Mouse (Mus musculus): Measurements from ENCODE around the gene Dnah8.

DNA sequence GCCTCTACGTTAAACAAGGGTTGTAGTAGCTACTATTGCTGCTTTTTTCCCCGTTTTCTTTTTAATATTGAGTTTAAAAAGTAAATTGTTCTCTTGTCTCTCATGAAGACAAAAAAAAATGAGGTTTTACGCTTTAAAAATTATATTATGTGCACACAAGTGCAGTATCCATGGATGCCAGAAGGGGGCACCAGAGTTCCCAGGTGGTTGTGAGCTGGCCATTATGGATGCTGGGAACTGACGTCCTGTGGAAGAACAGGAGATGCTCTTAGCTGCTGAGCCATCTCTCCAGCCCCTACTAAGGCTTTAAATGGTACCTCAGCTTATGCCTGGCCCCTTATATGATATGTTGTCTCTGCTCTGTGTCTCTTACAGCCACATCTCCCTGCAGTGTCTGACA, 103.6 kb downstream of the Dnah8 start:
- TF ChIP-seq CTCF (IDR thresholded peaks at IDR 0.05; ENCODE audit: borderline replicate concordance, extremely low read depth, insufficient read depth, insufficient read length): peak; percentile 45; the same call in 1 of the 2 replicates
- no peak for TF ChIP-seq POLR2A (IDR thresholded peaks at IDR 0.05; ENCODE audit: borderline replicate concordance, extremely low read depth, insufficient read depth, insufficient read length, poor library complexity, severe bottlenecking)
